Comparison of ENCODE assay signal across 10 mouse cellular contexts in genomic region chr8:92555631-92556030, GRCm38 (mm10).
DNase-seq lines count a peak whose midpoint lies in the region; ATAC-seq lines count a peak whose summit lies in the region.
"Had no signal": no experiment of that assay in that cellular context is flagged by ENCODE, and none has a peak within 500 bp of the region (broad histone marks: within the 10 kb centered on the region; RNA-seq: fewer than 3 reads in every experiment).

No protein-coding gene starts in this region.

- no peaks in the 10 kb centered on the region for H3K27me3 ChIP-seq in forebrain, embryonic 14.5 days (replicated peaks; ENCODE audit: control insufficient read depth, insufficient read depth, low read length)

- H3K4me2 ChIP-seq in forebrain, embryonic 14.5 days (ENCODE audit: low read length) = no peak overlapping the region
- H3K4me2 ChIP-seq: lung, embryonic 14.5 days; midbrain, embryonic 11.5 days had no signal

- no peak overlapping the region for H3K4me3 ChIP-seq in forebrain, embryonic 14.5 days (ENCODE audit: low read depth, low read length)

- intact Hi-C loops in left cerebral cortex, postnatal 4 days (cut with DNase I) = no loop called here
- intact Hi-C loops in heart, postnatal 36 days (cut with DNase I) = no loop called here

- ATAC-seq in forebrain, embryonic 14.5 days = no peak

- no peak overlapping the region for H3K27ac ChIP-seq in forebrain, embryonic 14.5 days (ENCODE audit: low read depth, low read length)

- WGBS in forebrain, embryonic 14.5 days = 69% methylated on average over 7 of the region's 7 CpGs

- H3K4me1 ChIP-seq in forebrain, embryonic 14.5 days (ENCODE audit: control insufficient read depth, insufficient read depth, low read length) = no peaks in the 10 kb centered on the region

- H3K36me3 ChIP-seq in forebrain, embryonic 14.5 days (ENCODE audit: control insufficient read depth, insufficient read depth, low read length) = no peaks in the 10 kb centered on the region

- H3K9ac ChIP-seq in forebrain, embryonic 14.5 days (ENCODE audit: low read length) = no peak overlapping the region
- H3K9ac ChIP-seq: lung, embryonic 14.5 days had no signal

- peak; percentile 3 to 7 for DNase-seq in cerebellum, adult 18-20 months
- DNase-seq in cerebellum, adult 11 months = no peak
- peak; percentile 43 for DNase-seq in left cerebral cortex, postnatal 4 days
- DNase-seq in left cerebral cortex, adult 9 months (ENCODE audit: low spot score in 2 of 2) = no peak
- DNase-seq in cerebellum, postnatal 14 days = peak; percentile 33 to 50
- DNase-seq in heart, postnatal 36 days = peak; percentile 43 to 55
- no peak for DNase-seq in forebrain, embryonic 14.5 days (ENCODE audit: low spot score)
- no peak for DNase-seq in embryo, embryonic 10.5 days (ENCODE audit: low spot score)
- DNase-seq: lung, embryonic 14.5 days had no signal

- H3K9me3 ChIP-seq in forebrain, embryonic 14.5 days (replicated peaks; ENCODE audit: control insufficient read depth, low read length) = no peaks in the 10 kb centered on the region

Comparison
In these comparisons a context has a peak if more than half of its experiments do, and no peak if none do; other contexts are left out.
1. DNase-seq: peak in cerebellum, adult 18-20 months (2 of 2), left cerebral cortex, postnatal 4 days (single experiment), cerebellum, postnatal 14 days (2 of 2) and heart, postnatal 36 days (2 of 2); none in cerebellum, adult 11 months (single experiment), left cerebral cortex, adult 9 months (0 of 2), forebrain, embryonic 14.5 days (single experiment) and embryo, embryonic 10.5 days (single experiment).